8 mouse cellular contexts compared by ENCODE assay signal in the genomic region with DNA sequence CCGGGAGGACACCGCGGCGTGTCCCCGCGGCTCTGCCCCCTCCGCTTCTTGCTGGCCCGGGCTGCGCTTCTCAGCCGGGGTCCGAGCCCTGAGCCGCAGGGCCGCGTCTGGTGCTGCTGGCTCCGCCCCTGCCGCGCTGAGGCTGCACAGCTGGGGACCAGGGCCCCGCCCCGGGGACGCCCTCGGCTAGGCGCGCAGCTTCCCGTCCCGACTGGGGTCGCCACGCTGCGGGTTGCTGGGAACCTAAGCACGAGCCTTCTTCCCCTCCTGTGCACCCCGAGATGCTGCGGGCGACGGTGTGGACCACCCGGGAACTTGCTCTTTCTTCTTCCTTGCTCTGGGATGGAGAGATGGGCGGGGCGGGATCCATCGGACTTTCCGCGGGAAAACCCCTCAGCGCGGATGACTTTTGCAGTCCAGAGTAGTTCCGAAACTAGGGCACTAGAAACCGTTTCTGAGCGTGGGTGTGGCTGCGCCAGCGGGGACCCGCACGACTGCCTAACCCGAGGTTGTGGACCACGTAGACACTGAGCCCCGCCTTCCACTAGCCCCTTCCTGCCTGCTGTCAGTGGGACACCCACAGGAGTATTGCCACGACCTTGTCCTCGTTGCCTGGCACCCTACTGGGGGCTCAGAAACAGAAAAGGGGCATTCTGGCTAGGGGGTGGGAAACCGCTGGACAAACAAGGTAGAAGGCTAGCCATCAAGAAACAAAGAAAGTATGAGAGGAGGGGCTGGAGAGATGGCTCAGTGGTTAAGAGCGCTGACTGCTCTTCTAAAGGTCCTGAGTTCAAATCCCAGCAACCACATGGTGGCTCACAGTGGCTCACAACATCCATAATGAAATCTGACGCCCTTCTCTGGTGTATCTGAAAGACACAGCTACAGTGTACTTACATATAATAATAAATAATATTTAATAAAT. TPM values are rescaled to one million over a fixed set of nuclear protein-coding genes. Genes with fewer than 3 reads are reported as not detected.
DNase-seq lines count a peak whose midpoint lies in the region; ATAC-seq lines count a peak whose summit lies in the region.

Gene Stx11 (minus strand): TSS at position 148 of the 925 bp plus-strand sequence.

- WGBS in embryonic facial prominence, embryonic 10.5 days, result 3% methylated on average over 56 of the region's 56 CpGs
- 3% methylated on average over 56 of the region's 56 CpGs for WGBS in heart, embryonic 10.5 days
- 4% methylated on average over 54 of the region's 56 CpGs for WGBS in kidney, embryonic 14.5 days

- peak within 1 kb of the TSS; percentile 78 for H3K4me3 ChIP-seq in embryonic facial prominence, embryonic 10.5 days
- H3K4me3 ChIP-seq in heart, embryonic 10.5 days, result peak within 1 kb of the TSS; percentile 85
- H3K4me3 ChIP-seq in kidney, embryonic 14.5 days (ENCODE audit: low read length), result peak within 1 kb of the TSS; percentile 68

- no peaks in the 10 kb centered on the region for H3K9me3 ChIP-seq in embryonic facial prominence, embryonic 10.5 days
- H3K9me3 ChIP-seq in heart, embryonic 10.5 days, result no peaks in the 10 kb centered on the region
- no peaks in the 10 kb centered on the region for H3K9me3 ChIP-seq in kidney, embryonic 14.5 days (ENCODE audit: control insufficient read depth, low read length)

- no peaks in the 10 kb centered on the region for H3K36me3 ChIP-seq in embryonic facial prominence, embryonic 10.5 days (replicated peaks)
- H3K36me3 ChIP-seq in heart, embryonic 10.5 days, result no peaks in the 10 kb centered on the region
- H3K36me3 ChIP-seq in kidney, embryonic 14.5 days (ENCODE audit: control insufficient read depth, insufficient read depth, low read length), result no peaks in the 10 kb centered on the region

- peak within 1 kb of the TSS; percentile 71 for H3K4me2 ChIP-seq in kidney, embryonic 14.5 days (replicated peaks; ENCODE audit: low read depth, low read length)

- H3K27ac ChIP-seq in embryonic facial prominence, embryonic 10.5 days (replicated peaks), result peak within 1 kb of the TSS; percentile 81
- peak within 1 kb of the TSS; percentile 83 for H3K27ac ChIP-seq in heart, embryonic 10.5 days
- H3K27ac ChIP-seq in kidney, embryonic 14.5 days (ENCODE audit: low read depth, low read length), result no peak within 1 kb of the TSS

- DNase-seq in adrenal gland, postnatal 10 days, result peak; percentile 76
- DNase-seq in embryonic facial prominence, embryonic 10.5 days (ENCODE audit: low spot score), result peak; percentile 86
- peak; percentile 79 for DNase-seq in heart, embryonic 10.5 days (ENCODE audit: low spot score)
- peak; percentile 72 for DNase-seq in lung, postnatal 36 days
- peak; percentile 74 for DNase-seq in retina, embryonic 14.5 days (ENCODE audit: low spot score)
- DNase-seq in yolk sac, embryonic 10.5 days (ENCODE audit: low spot score), result peak; percentile 78

- 0 out of 2 replicates have a peak, but pooled peaks cover 6% of the 10 kb centered on the region for H3K4me1 ChIP-seq in embryonic facial prominence, embryonic 10.5 days
- 0 out of 2 replicates have a peak, but pooled peaks cover 5% of the 10 kb centered on the region for H3K4me1 ChIP-seq in heart, embryonic 10.5 days
- peaks cover 3% of the 10 kb centered on the region; the same call in 1 of the 2 replicates for H3K4me1 ChIP-seq in kidney, embryonic 14.5 days (ENCODE audit: control insufficient read depth, insufficient read depth, low read length)

- peak within 1 kb of the TSS; percentile 61 for H3K9ac ChIP-seq in kidney, embryonic 14.5 days (ENCODE audit: low read depth, low read length)

- peaks cover 37% of the 10 kb centered on the region for H3K27me3 ChIP-seq in embryonic facial prominence, embryonic 10.5 days (replicated peaks; ENCODE audit: low read depth, poor library complexity, severe bottlenecking)
- H3K27me3 ChIP-seq in heart, embryonic 10.5 days (ENCODE audit: insufficient read depth, poor library complexity, severe bottlenecking), result 0 out of 2 replicates have a peak, but pooled peaks cover 4% of the 10 kb centered on the region
- H3K27me3 ChIP-seq in kidney, embryonic 14.5 days (ENCODE audit: control insufficient read depth, insufficient read depth, low read length), result no peaks in the 10 kb centered on the region

- ATAC-seq in CD4-positive, CD25-positive, alpha-beta regulatory T cell, adult 4 months, result peak; percentile 74
- ATAC-seq in kidney, embryonic 14.5 days (ENCODE audit: low FRiP score, low TSS enrichment), result peak; percentile 96

RNA-seq across cellular contexts. Expression of gene Stx11, which starts in this region (rescaled TPM):
- polyA plus RNA-seq in CD4-positive, CD25-positive, alpha-beta regulatory T cell, adult 4 months (2017; shearing (Covaris generic)), result 10 to 100 TPM; 16.2 to 17.5 TPM
- total RNA-seq in adrenal gland, postnatal 10 days (2021), result 1 to 10 TPM; 4.5 to 4.7 TPM
- polyA plus RNA-seq in embryonic facial prominence, embryonic 10.5 days (2016; fragmentation: Nextera tagmentation; extraction: Ambion mirVana), result 1.0 and 1.4 TPM in 2 replicates
- polyA plus RNA-seq in heart, embryonic 10.5 days (2016; fragmentation: Nextera tagmentation; extraction: Ambion mirVana), result 5.3 and 6.0 TPM in 2 replicates
- 0.80 and 1.2 TPM in 2 replicates for polyA plus RNA-seq in kidney, embryonic 14.5 days (2014; fragmentation: Nextera tagmentation; extraction: Ambion mirVana)
